Mouse (Mus musculus): Measurements from ENCODE around the gene Slc16a4. TPM values are rescaled to one million over a fixed set of nuclear protein-coding genes. Genes with fewer than 3 reads are reported as not detected.
"Not testable (repeated sequence)": the region's sequence is repeated elsewhere in the genome, so short reads cannot be mapped to it uniquely, and the experiment has no call there.

The Slc16a4 gene
- total RNA-seq, 4 experiments from 2014 or later, result 0.19 to 0.31 TPM; not detected in 2

GRCm38 (mm10) chr3:107295672-107296360 is 4.8 kb downstream of the Slc16a4 start:
- DNase-seq (ENCODE audit: low spot score in 2 of 2), result no peak

- DNase-seq (ENCODE audit: low spot score in 2 of 2), result not testable (repeated sequence)
Measured at GRCm38 (mm10) chr3:107296917-107297316, 5.9 kb downstream of the Slc16a4 start.

DNA sequence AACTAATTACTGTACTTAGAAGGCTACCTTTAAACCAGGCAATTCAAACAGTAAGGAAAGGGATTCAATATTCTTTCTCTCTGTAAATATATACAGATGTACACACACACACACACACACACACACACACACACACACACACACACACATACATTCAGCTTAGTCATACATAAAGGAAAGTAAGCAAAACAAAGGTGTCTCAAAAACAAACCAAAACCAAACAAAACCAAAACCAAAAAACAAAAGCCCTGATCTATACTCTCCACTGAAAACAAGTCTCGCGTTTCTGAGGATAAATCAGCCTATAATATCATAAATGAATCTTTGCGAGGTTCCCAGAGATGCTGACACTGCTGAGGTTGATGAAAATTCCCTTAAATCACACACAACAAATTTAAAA is 26.3 kb downstream of the Slc16a4 start:
- DNase-seq (ENCODE audit: low spot score in 2 of 2), result no peak

- DNase-seq (ENCODE audit: low spot score in 2 of 2), result no peak
Measured at GRCm38 (mm10) chr3:107321141-107321540, 30.1 kb downstream of the Slc16a4 start.

- DNase-seq (ENCODE audit: low spot score in 2 of 2), result no peak
Measured at GRCm38 (mm10) chr3:107321776-107322175, 30.7 kb downstream of the Slc16a4 start.

DNA sequence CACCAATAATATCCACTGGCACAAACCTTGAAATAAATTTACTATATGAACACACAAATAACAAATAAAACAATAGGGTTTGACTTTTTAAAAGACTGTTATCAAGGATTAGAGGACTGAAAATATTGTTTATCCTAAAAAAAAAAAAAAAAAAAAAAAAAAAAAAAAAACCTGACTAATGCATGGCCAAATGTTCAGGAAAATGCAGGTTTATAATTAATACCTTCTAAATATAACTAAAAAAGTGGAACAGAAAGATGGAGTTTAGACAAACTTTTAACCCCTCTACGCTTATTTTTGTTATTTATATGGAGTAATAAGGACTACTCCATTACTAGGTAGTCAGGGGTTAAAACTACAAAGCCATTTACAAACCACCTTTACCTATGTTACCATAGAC is 35.4 kb downstream of the Slc16a4 start:
- no peak for DNase-seq (ENCODE audit: low spot score in 2 of 2)

DNA sequence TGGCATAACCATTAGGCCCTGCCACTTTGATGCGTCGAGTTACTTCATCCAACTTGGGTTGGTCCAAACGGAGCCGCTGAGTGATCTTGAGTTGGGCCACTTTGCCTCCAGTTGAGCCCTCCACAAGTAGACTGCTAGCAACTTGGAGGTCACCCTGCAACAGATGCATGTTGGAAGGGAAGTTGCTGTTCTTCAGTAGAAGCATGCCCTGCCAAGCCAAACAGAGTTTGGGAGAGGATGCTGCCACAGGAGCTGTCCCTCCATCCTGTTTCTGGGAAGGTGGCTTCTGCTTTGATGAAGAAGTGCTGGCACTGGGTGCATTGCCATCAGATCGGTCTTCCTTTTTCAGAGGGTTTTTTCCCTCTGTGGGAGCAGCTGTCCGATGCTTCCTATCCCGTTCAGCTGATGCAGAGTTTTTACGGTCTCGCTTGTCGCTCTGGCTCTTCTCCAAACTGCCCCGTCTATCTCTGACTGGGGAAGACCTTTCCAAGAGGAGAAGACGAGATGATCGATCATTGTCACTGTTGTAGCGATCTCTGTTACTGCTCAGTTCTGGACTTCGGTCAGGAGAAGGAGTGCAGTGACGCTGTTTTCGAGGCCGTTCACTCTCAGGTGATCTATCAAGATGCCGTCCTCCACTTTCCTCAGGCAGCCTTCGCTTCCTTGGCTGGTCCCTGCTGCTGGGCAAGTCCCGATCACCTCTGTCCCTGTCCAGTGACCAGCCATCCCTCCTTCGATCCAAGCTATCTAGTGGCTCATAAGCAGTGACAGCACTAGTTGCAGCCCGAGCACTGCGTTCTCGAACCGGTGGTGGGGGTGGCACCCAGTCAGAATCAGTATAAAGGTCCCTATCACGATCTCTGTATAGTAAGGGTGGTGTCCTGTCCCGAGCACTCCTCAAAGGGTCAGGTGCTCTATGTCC is 39.7 kb downstream of the Slc16a4 start:
- no peak for DNase-seq (ENCODE audit: low spot score in 2 of 2)

- no peak for DNase-seq (ENCODE audit: low spot score in 2 of 2)
Measured at GRCm38 (mm10) chr3:107331746-107332126, 40.7 kb downstream of the Slc16a4 start.

DNA sequence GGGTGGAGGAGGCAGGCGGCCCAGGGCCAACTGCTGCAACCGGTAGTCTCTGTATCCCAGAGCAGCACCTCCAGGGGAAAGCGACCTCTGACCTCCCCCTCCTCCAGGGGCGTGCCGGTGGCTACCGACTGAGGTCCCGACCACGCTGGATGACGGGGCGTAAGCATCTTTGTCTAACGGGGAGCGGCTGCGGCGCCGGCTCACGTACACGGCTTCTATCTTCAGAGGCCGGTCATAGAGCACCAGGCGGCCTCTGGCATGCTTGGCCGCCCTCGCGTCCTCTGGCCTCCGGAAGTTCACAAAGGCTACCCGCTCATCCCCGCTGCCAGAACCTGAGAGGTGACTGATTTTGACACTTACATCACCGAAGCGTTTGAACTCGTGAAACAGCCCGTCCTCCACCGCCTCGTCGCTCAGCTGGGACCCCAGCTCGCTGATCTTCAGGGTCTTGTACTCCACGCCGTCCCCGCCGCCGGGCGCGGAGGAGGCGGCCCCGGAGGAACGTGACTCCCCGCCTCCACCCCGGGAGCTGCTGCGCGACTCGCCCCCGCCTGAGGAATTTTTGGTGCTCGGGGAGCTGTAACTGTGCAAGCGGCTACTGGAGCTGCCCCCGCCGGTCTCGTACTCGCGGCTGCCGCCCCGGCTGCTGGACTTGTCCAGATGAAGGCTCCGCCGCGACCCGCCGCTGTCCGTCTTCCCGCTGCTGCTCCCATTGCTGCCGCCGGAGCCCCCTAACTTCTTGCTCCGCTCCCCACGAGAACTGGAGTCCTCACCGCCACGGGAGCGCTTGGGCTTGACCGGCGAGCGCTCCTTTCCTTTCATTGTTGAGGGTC is 41.3 kb downstream of the Slc16a4 start:
- peak in 1 of 2 experiments; percentile 15 for DNase-seq (ENCODE audit: low spot score in 2 of 2)

DNA sequence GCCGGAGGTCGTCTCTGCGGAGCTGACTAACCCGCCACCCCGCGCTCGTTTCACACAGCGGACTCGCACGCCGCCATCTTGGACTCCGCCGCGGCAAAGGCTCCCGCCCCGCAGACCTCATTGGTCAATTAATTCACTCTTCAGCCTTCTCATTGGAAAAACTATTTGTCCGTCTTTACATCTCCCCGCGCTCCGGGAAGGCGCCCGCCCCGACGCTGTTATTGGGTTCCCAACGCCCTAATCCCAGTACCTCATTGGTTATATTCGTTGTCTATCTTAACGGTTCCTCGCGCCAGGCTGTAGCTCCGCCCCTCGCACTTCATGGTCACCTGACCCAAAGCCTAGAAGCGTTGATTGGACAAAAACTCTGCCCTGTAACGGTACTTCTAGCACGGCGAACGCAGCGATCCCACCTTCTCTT is 41.9 kb downstream of the Slc16a4 start:
- peak; percentile 96 to 98 for DNase-seq (ENCODE audit: low spot score in 2 of 2)

- peak; percentile 96 to 97 for DNase-seq (ENCODE audit: low spot score in 2 of 2)
Measured at GRCm38 (mm10) chr3:107333381-107334201, 42.6 kb downstream of the Slc16a4 start, which contains the start of gene Rbm15. Gene Rbm15 (minus strand): TSS chr3:107333673.

DNA sequence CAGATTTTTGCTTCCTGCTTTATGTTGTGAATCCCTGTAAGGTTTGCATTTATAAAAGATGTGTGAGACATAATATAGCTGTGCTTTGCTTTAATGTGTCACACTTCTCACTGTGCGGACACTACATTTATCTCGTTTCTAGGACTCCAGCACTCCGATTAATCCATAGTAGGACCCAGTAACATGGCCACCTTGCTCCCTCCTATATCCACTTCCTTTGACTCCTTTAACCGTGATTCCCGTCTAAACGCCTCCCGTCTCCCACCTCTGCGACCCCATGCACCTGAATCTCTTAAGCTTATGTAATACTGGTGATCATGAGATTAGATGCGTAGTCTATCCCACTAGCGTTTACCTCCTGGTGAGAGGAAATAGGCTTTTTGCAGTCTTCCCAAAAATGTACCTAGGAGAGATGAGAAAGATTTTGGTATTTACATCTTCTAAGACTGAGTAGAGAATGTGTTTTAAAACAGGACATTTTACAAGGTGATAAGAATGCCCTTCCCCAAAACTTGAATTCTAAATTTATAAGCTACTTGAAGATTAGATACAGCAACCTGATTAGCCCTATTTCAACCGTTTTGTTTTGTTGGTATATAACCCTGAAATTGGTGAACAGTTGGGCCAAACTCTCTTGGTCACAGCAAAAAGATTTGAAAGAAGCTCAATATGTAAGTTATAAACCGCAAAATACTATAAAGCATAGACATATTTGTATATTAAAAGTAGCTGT is 43.3 kb downstream of the Slc16a4 start:
- no peak for DNase-seq (ENCODE audit: low spot score in 2 of 2)

GRCm38 (mm10) chr3:107343971-107344370 is 52.9 kb downstream of the Slc16a4 start:
- DNase-seq (ENCODE audit: low spot score in 2 of 2), result no peak

DNA sequence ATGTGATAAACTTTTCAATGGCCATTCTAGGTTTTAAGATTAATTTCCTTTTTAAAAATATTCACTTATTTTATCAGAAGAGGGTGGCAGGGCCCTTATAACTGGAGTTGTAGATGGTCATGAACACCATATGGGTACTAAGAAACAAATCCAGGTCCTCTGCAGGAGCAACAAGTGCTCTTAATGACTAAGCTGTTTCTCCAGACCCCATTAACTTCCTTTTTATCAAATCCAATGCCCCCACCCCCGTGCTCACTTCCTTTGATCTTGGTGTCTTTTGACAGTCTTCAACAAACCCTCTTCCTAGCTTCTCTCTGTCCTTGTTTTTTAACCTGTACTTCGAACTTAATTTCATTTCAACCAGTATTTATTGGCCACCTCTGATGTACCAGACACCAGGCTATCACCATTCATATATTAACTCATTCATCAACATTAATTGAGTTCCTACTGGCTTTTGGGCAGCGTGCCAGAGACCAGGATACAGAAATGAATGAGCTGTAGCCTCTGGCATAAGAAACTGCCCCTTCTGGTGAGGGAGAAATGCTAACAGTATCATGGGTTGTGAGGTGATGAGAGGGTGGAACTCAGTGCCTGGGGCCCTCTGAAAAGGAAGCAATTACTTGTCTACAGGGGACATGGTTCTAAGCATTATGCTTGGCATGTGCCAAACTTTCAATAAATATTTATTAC is 54.1 kb downstream of the Slc16a4 start:
- no peak for DNase-seq (ENCODE audit: low spot score in 2 of 2)

- no peak for DNase-seq (ENCODE audit: low spot score in 2 of 2)
Measured at GRCm38 (mm10) chr3:107349006-107349405, 58.0 kb downstream of the Slc16a4 start.

- DNase-seq (ENCODE audit: low spot score in 2 of 2), result no peak
Measured at GRCm38 (mm10) chr3:107351706-107352105, 60.7 kb downstream of the Slc16a4 start.

GRCm38 (mm10) chr3:107355618-107356260 is 64.7 kb downstream of the Slc16a4 start:
- DNase-seq (ENCODE audit: low spot score in 2 of 2), result no peak

GRCm38 (mm10) chr3:107356964-107357441 is 66.0 kb downstream of the Slc16a4 start:
- DNase-seq (ENCODE audit: low spot score in 2 of 2), result peak; percentile 72 to 78
